Mouse (Mus musculus) embryonic fibroblast, embryonic 13.5 days (primary cell): ENCODE data around the gene Slc15a4.

Experiments
- CTCF ChIP-seq: IDR thresholded peaks from 2 replicates; pipeline ENCODE4 v1.5.1; 2011; ENCODE audit warnings: mild to moderate bottlenecking, control low read depth, low read length, moderate library complexity, borderline replicate concordance; ENCODE audit not compliant: insufficient read depth
- POLR2A ChIP-seq: IDR thresholded peaks from 2 replicates; pipeline ENCODE4 v1.6.1; 2011; ENCODE audit warnings: low read depth, mild to moderate bottlenecking, control low read depth, low read length, moderate library complexity

DNA sequence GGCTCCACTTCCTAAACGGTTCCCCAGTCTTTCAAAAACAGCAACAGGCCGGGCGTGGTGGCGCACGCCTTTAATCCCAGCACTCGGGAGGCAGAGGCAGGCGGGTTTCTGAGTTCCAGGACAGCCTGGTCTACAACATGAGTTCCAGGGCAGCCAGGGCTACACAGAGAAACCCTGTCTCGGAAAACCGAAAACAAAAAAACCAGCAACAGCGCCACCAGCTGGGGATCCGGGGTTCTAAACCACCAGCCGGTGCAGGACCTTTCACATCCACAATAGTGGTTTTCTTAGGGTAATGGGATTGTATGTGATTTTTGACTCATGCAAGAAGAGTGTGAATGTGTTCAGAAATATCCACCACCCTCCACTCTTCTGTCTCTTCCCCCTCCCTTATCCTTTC lies 5.5 kb downstream of the Slc15a4 start:
- TF ChIP-seq POLR2A: no peak
- no peak for TF ChIP-seq CTCF
